Mouse (Mus musculus): ENCODE measurements around the gene Tmem230. TPM values are rescaled to one million over a fixed set of nuclear protein-coding genes. Genes with fewer than 3 reads are reported as not detected.
A peak's percentile ranks its signal among the peaks of the same experiment; 100 is the strongest.

The Tmem230 gene
- polyA plus RNA-seq, 1 experiment from 2014 or later = 44.2 TPM

DNA sequence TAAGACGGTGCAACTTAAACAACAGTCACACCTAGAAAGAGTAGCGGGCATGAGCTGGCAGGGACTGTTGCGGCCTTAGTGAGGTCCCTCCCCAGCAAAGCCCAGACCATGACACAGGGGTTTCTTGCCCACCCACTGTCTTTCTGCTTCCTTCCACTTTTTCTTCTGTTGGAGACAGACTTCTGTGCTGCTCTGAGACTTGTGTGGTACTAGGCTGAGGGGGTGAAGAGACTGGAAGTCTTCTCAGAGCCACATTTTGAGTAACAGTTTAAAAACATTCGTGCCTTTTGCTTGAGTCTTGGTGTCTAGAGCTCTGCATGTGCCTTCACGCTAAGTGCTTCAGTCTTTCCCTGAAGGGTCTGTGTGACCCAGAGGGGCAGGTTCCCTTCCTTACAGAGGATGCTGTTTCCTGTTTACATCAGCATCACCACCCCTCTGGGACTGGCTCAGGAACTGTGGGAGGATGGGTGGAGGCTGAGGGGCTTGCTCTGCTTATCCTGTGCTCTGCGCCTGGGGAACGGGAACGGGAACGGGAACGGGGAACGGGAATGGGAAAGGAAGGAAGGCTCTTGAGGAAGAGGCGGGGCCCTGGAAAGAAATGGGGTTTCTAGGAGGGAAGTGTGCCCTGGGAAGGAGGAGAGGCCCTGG, 37.0 kb upstream of the Tmem230 start:
- peak overlapping the region; percentile 77 for H3K27ac ChIP-seq (ENCODE audit: low read depth, low read length)
- peaks cover 33% of the 10 kb centered on the region for H3K4me1 ChIP-seq (ENCODE audit: control insufficient read depth, insufficient read depth, low read length)
- 0 out of 2 replicates have a peak, but pooled peaks have one; percentile 33 for ATAC-seq (replicated peaks; ENCODE audit: insufficient number of reproducible peaks, low FRiP score, low TSS enrichment)
- H3K4me2 ChIP-seq = peak overlapping the region; percentile 14; the same call in 1 of the 2 replicates
- 64% methylated on average over 12 of the region's 12 CpGs for whole genome bisulfite sequencing (ENCODE audit: insufficient replicate concordance)
- no peaks in the 10 kb centered on the region for H3K36me3 ChIP-seq (ENCODE audit: control insufficient read depth, insufficient read depth, low read length)
- no peaks in the 10 kb centered on the region for H3K9me3 ChIP-seq (replicated peaks; ENCODE audit: control insufficient read depth, low read length)
- H3K27me3 ChIP-seq (ENCODE audit: control insufficient read depth, insufficient read depth, low read length) = peaks cover 7% of the 10 kb centered on the region; the same call in 1 of the 2 replicates
- H3K9ac ChIP-seq (ENCODE audit: low read depth, low read length) = 0 out of 2 replicates have a peak overlapping the region, but pooled peaks have one; percentile 8
- no peak overlapping the region for H3K4me3 ChIP-seq (ENCODE audit: low read depth, low read length)

DNA sequence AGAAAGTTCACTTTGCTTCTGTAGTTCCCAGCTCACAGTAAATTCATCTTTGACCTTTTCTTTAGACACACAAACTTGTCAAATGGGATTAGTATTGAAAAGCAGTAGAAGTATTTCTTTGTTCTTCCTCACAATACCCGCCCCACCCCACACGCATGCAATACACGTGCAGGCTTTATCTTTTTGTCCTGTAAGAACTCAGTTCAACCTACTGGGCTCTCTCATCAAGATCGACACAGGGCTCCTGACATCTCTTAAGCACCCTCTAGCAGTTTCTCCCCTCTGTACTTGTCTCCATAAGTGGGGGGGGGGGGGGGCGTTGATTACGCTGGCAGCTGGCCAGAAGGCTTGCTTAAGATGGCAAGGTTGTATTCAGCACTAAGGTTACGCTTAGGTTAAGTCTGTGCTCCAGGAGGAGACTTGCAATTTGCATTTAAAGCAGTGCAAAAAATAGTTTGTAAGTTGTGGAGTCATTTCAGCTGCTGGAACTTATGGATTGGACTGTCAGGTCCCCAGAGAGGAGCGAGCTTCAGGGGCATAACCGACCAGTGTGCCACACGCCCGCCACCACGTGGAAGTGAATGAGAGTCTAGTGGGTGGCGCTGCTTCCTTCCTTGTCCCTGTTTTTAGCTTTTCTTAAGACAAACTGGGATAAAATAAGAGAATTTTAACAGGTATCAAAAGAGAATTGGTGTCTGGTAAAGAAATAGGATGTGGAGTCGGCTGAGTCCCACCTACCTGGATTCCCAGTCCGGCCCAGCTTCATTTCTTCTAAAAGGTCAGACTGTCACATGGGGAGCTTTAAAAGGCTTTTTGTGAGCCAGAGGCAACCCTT, 35.8 kb upstream of the Tmem230 start:
- Histone ChIP-seq H3K4me2 (peak overlapping the region; percentile 45), H3K27me3 (ENCODE audit: control insufficient read depth, insufficient read depth, low read length) (peaks cover 7% of the 10 kb centered on the region; the same call in 1 of the 2 replicates), H3K36me3 (ENCODE audit: control insufficient read depth, insufficient read depth, low read length) (no peaks in the 10 kb centered on the region), H3K27ac (ENCODE audit: low read depth, low read length) (peak overlapping the region; percentile 64), H3K9ac (ENCODE audit: low read depth, low read length) (no peak overlapping the region), H3K4me1 (ENCODE audit: control insufficient read depth, insufficient read depth, low read length) (peaks cover 34% of the 10 kb centered on the region), H3K4me3 (ENCODE audit: low read depth, low read length) (no peak overlapping the region), H3K9me3 (replicated peaks; ENCODE audit: control insufficient read depth, low read length) (no peaks in the 10 kb centered on the region)
- WGBS (ENCODE audit: insufficient replicate concordance) = 48% methylated on average over 15 of the region's 15 CpGs
- no peak for ATAC-seq (replicated peaks; ENCODE audit: insufficient number of reproducible peaks, low FRiP score, low TSS enrichment)

DNA sequence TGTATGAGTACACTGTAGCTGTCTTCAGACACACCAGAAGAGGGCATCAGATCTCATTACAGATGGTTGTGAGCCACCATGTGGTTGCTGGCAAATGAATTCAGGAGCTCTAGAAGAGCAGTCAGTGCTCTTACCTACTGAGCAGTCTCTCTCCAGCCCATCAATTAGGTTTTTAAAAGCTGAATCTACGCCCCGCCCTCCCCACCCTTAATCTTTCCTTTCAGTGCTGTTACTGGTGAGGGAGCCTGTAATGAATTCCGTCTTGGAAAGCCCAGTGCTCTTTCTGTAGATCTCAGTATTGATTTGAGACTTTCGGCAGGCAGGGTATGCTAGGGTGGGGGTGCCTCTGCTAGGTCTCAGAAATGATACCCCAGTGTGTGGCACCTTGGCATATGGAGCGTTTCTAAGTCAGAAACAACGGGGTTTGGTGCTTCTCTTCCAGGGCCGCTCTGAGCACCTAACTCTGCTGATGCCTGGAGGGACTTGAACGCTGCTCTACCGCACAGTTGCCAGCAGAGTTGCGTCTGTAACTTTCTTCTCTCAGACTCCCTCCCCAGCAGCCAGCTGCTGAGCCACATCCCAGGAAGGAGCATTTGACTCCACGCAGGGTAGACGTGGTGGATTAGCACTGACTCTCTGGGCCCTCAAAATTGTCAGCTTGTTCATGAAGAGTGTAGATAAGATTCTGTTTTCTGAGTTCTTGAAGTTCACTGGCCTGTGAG, 35.0 kb upstream of the Tmem230 start:
- Histone ChIP-seq H3K4me2 (peak overlapping the region; percentile 45), H3K27me3 (ENCODE audit: control insufficient read depth, insufficient read depth, low read length) (peaks cover 7% of the 10 kb centered on the region; the same call in 1 of the 2 replicates), H3K4me1 (ENCODE audit: control insufficient read depth, insufficient read depth, low read length) (peaks cover 36% of the 10 kb centered on the region), H3K4me3 (ENCODE audit: low read depth, low read length) (no peak overlapping the region), H3K36me3 (ENCODE audit: control insufficient read depth, insufficient read depth, low read length) (no peaks in the 10 kb centered on the region), H3K9ac (ENCODE audit: low read depth, low read length) (0 out of 2 replicates have a peak overlapping the region, but pooled peaks have one; percentile 22), H3K27ac (ENCODE audit: low read depth, low read length) (peak overlapping the region; percentile 64), H3K9me3 (replicated peaks; ENCODE audit: control insufficient read depth, low read length) (no peaks in the 10 kb centered on the region)
- no peak; the same call in 1 of the 2 replicates for ATAC-seq (replicated peaks; ENCODE audit: insufficient number of reproducible peaks, low FRiP score, low TSS enrichment)
- 23% methylated on average over 12 of the region's 12 CpGs for WGBS (ENCODE audit: insufficient replicate concordance)

DNA sequence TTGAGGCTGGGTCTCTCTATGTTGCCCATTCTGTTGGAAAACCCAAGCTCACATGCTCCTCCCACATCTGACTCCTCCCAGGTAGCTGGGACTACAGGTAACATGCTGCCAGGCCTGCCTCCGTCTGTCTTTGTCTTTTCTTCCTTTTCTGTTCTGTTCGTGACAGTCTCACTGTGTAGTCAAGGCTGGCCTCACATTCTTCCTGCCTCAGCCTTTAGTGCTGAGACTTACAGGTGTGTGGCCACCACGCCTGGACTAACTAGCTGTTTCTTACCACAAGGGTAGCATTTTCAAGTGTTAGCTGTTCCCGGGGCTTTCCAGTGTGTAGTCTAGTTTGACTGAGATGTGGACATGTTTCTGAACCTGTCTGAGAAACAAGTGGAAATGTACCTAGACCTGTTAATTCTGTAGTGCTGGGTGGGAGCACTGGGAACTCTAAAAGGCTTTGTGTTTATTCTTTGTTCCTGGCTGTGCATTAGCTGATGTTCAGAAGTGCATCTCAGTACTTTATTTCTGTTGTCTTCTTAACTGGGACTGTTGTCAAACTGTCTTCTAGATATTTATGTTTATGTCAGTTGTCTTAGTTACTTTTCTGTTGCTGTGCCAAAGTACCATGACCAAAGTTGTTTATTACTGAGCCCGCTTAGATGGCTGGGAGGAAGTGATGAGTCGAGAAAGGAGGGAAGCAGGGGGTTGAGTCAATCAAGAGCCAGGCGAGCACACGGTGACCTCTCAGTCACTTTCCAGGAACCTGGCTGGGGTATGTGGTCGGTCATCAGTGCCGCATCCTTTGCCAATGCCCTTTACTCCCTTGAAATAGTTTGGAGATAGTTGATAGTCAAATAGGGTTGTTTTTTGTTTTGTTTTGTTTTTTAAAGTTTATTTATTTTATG, 34.2 kb upstream of the Tmem230 start:
- H3K4me2 ChIP-seq = no peak overlapping the region
- no peak overlapping the region for H3K9ac ChIP-seq (ENCODE audit: low read depth, low read length)
- no peak for ATAC-seq (replicated peaks; ENCODE audit: insufficient number of reproducible peaks, low FRiP score, low TSS enrichment)
- no peaks in the 10 kb centered on the region for H3K9me3 ChIP-seq (replicated peaks; ENCODE audit: control insufficient read depth, low read length)
- peaks cover 36% of the 10 kb centered on the region for H3K4me1 ChIP-seq (ENCODE audit: control insufficient read depth, insufficient read depth, low read length)
- peaks cover 7% of the 10 kb centered on the region; the same call in 1 of the 2 replicates for H3K27me3 ChIP-seq (ENCODE audit: control insufficient read depth, insufficient read depth, low read length)
- 48% methylated on average over 10 of the region's 10 CpGs for WGBS (ENCODE audit: insufficient replicate concordance)
- no peak overlapping the region for H3K4me3 ChIP-seq (ENCODE audit: low read depth, low read length)
- no peaks in the 10 kb centered on the region for H3K36me3 ChIP-seq (ENCODE audit: control insufficient read depth, insufficient read depth, low read length)
- H3K27ac ChIP-seq (ENCODE audit: low read depth, low read length) = no peak overlapping the region

DNA sequence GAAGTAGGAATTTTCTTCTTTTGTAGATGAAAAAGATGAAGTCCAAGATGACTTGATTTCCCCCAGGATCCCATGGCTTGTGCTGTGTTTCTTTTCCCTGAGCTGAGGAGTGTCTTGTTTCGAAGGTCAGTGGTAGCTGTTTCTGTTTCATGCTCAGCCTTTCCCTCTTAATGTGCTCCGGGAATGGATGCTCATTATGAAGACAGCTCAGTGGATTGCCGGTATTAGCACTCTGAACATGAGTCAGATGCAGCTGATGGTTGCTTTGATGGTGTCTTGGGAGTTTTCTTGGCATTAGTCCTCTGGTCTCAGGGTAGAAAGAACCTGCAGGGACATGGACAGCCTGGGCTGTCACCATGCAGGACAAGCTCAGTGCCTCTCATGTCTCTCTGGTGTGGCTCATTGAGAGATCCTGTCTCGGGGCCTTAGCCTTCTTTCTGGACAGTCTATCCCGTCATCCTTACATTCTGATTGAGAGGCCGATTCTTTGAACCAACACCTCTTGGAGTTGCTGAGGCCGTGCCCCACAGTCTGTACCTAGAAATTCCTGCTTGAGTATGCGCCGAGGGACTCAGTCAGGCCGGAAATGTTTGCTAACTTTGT, 33.0 kb upstream of the Tmem230 start:
- 84% methylated on average over 10 of the region's 10 CpGs for WGBS (ENCODE audit: insufficient replicate concordance)
- Histone ChIP-seq H3K4me1 (ENCODE audit: control insufficient read depth, insufficient read depth, low read length) (peaks cover 36% of the 10 kb centered on the region), H3K27me3 (ENCODE audit: control insufficient read depth, insufficient read depth, low read length) (peaks cover 7% of the 10 kb centered on the region; the same call in 1 of the 2 replicates), H3K4me3 (ENCODE audit: low read depth, low read length) (no peak overlapping the region), H3K27ac (ENCODE audit: low read depth, low read length) (no peak overlapping the region), H3K9me3 (replicated peaks; ENCODE audit: control insufficient read depth, low read length) (no peaks in the 10 kb centered on the region), H3K4me2 (no peak overlapping the region), H3K36me3 (ENCODE audit: control insufficient read depth, insufficient read depth, low read length) (no peaks in the 10 kb centered on the region), H3K9ac (ENCODE audit: low read depth, low read length) (no peak overlapping the region)
- ATAC-seq (replicated peaks; ENCODE audit: insufficient number of reproducible peaks, low FRiP score, low TSS enrichment) = no peak

DNA sequence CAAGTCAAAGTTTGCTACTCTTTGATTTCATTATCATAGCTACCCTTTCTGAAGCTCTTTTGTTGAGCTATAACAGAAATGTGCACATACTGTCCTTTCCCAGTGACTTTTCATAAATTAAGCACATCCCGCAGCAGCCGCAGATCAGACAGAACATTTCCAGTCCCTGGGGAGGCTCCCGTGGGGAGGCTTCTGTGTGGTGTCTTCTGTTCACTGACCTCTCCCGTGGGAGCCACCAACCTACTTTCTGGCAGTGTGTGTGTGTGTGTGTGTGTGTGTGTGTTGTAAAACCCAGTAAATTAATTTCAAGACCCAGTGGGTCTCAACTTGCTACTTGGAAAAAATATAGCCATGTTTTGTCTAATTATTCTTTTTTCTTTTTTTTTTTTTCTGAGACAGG, 32.4 kb upstream of the Tmem230 start:
- H3K27ac ChIP-seq (ENCODE audit: low read depth, low read length) = no peak overlapping the region
- peaks cover 30% of the 10 kb centered on the region for H3K4me1 ChIP-seq (ENCODE audit: control insufficient read depth, insufficient read depth, low read length)
- H3K36me3 ChIP-seq (ENCODE audit: control insufficient read depth, insufficient read depth, low read length) = no peaks in the 10 kb centered on the region
- no peak overlapping the region for H3K4me2 ChIP-seq
- H3K27me3 ChIP-seq (ENCODE audit: control insufficient read depth, insufficient read depth, low read length) = peaks cover 7% of the 10 kb centered on the region; the same call in 1 of the 2 replicates
- ATAC-seq (replicated peaks; ENCODE audit: insufficient number of reproducible peaks, low FRiP score, low TSS enrichment) = no peak
- no peaks in the 10 kb centered on the region for H3K9me3 ChIP-seq (replicated peaks; ENCODE audit: control insufficient read depth, low read length)
- WGBS (ENCODE audit: insufficient replicate concordance) = 84% methylated on average over 4 of the region's 4 CpGs
- no peak overlapping the region for H3K4me3 ChIP-seq (ENCODE audit: low read depth, low read length)
- no peak overlapping the region for H3K9ac ChIP-seq (ENCODE audit: low read depth, low read length)

DNA sequence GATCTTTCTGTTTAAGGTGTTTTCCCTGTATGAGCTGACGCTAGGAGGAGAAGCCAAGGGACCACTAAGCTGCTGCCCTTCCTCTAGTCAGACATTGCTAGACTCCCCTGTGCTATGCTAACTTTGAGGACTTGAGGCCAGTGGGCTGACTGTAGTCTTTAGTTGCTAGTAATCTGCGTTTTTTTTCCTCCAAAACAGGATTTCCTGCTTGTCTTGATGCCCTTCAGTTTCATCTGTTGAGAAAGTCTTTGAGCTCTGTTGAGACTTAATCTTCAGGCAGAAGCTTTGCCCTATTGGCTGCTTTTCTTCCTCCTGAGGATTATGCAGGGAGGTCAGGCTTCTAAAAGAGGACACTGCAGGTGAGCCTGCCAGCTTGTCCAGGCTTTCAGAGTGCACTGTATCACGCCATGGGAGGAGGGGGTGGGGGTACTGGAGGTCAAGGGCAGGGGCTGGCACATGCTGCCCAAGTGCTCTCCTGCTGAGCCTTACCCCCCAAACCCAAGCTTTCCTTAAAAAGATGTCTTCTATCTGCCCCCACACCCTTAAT, 31.8 kb upstream of the Tmem230 start:
- WGBS (ENCODE audit: insufficient replicate concordance) = 62% methylated on average over 3 of the region's 3 CpGs
- no peak overlapping the region for H3K27ac ChIP-seq (ENCODE audit: low read depth, low read length)
- no peak overlapping the region for H3K9ac ChIP-seq (ENCODE audit: low read depth, low read length)
- H3K4me2 ChIP-seq = no peak overlapping the region
- no peak overlapping the region for H3K4me3 ChIP-seq (ENCODE audit: low read depth, low read length)
- no peaks in the 10 kb centered on the region for H3K9me3 ChIP-seq (replicated peaks; ENCODE audit: control insufficient read depth, low read length)
- peaks cover 3% of the 10 kb centered on the region; the same call in 1 of the 2 replicates for H3K27me3 ChIP-seq (ENCODE audit: control insufficient read depth, insufficient read depth, low read length)
- ATAC-seq (replicated peaks; ENCODE audit: insufficient number of reproducible peaks, low FRiP score, low TSS enrichment) = no peak
- no peaks in the 10 kb centered on the region for H3K36me3 ChIP-seq (ENCODE audit: control insufficient read depth, insufficient read depth, low read length)
- peaks cover 25% of the 10 kb centered on the region for H3K4me1 ChIP-seq (ENCODE audit: control insufficient read depth, insufficient read depth, low read length)

All from heart, embryonic 11.5 days (tissue).